In genomic region chr13:45442918-45443535, GRCm38 (mm10) we compare ENCODE assay signal across 9 mouse cellular contexts. TPM values are rescaled to one million over a fixed set of nuclear protein-coding genes. Genes with fewer than 3 reads are reported as not detected.
A peak's percentile ranks its signal among the peaks of the same experiment; 100 is the strongest.
DNase-seq lines count a peak whose midpoint lies in the region; ATAC-seq and TF ChIP-seq lines count a peak whose summit lies in the region.
"Had no signal": no experiment of that assay in that cellular context is flagged by ENCODE, and none has a peak within 500 bp of the region (broad histone marks: within the 10 kb centered on the region; RNA-seq: fewer than 3 reads in every experiment).

No protein-coding gene starts in this region.

- H3K4me1 ChIP-seq in liver, embryonic 14.5 days (replicated peaks; ENCODE audit: control insufficient read depth in 2 of 2, insufficient read depth in 2 of 2, low read length in 1 of 2), result peaks cover 5 to 16% of the 10 kb centered on the region in 2 experiments
- no peaks in the 10 kb centered on the region for H3K4me1 ChIP-seq in midbrain, embryonic 14.5 days (ENCODE audit: control insufficient read depth, insufficient read depth, low read length)
- no peaks in the 10 kb centered on the region for H3K4me1 ChIP-seq in forebrain, postnatal 0 days (ENCODE audit: insufficient read depth)

- 11% methylated on average over 8 of the region's 8 CpGs for WGBS in liver, embryonic 14.5 days (ENCODE audit: insufficient replicate concordance)
- 80% methylated on average over 8 of the region's 8 CpGs for WGBS in midbrain, embryonic 14.5 days
- 74% methylated on average over 8 of the region's 8 CpGs for WGBS in forebrain, postnatal 0 days

- H3K27ac ChIP-seq in gastrocnemius, adult 2 months, result peak overlapping the region; percentile 78
- no peak overlapping the region for H3K27ac ChIP-seq in liver, embryonic 14.5 days
- no peak overlapping the region for H3K27ac ChIP-seq in midbrain, embryonic 14.5 days (replicated peaks; ENCODE audit: low read depth, low read length)
- H3K27ac ChIP-seq in forebrain, postnatal 0 days (ENCODE audit: low read depth, low read length), result no peak overlapping the region
- H3K27ac ChIP-seq: embryonic facial prominence, embryonic 12.5 days had no signal

- intact Hi-C loops in gastrocnemius, adult 2 months (cut with DNase I), result loop anchor here (1.0 to 5.0 kb wide), 4 partner anchors 34 to 412 kb away; partner anchors contain the start of gene Mylip
- intact Hi-C loops in heart, postnatal 14 days (cut with DNase I), result loop anchor here (2.0 to 5.0 kb wide), 3 partner anchors 34 to 412 kb away; partner anchors contain the start of gene Mylip

- TF ChIP-seq EP300 in liver, embryonic 14.5 days (IDR thresholded peaks at IDR 0.05; ENCODE audit: low read depth), result no peak

- TF ChIP-seq CTCF in gastrocnemius, adult 2 months (IDR thresholded peaks at IDR 0.05), result no peak
- no peak for TF ChIP-seq CTCF in liver, embryonic 14.5 days (IDR thresholded peaks at IDR 0.05; ENCODE audit: low read depth)
- TF ChIP-seq CTCF in forebrain, postnatal 0 days (IDR thresholded peaks at IDR 0.05; ENCODE audit: low read depth), result no peak

- no peaks in the 10 kb centered on the region for H3K36me3 ChIP-seq in liver, embryonic 14.5 days (replicated peaks; ENCODE audit: control insufficient read depth, insufficient read depth, low read depth)
- no peaks in the 10 kb centered on the region for H3K36me3 ChIP-seq in splenic B cell, adult 2 months (ENCODE audit: control insufficient read depth, insufficient read depth, low read length, poor library complexity, severe bottlenecking)
- H3K36me3 ChIP-seq in midbrain, embryonic 14.5 days (ENCODE audit: control insufficient read depth, insufficient read depth, low read length), result no peaks in the 10 kb centered on the region
- H3K36me3 ChIP-seq in forebrain, postnatal 0 days (ENCODE audit: insufficient read depth), result no peaks in the 10 kb centered on the region
- H3K36me3 ChIP-seq: embryonic facial prominence, embryonic 12.5 days had no signal

- H3K27me3 ChIP-seq in liver, embryonic 14.5 days (ENCODE audit: control insufficient read depth, insufficient read depth, low read length), result no peaks in the 10 kb centered on the region; the same call in none of the 2 replicates
- H3K27me3 ChIP-seq in splenic B cell, adult 2 months (ENCODE audit: control insufficient read depth, insufficient read depth, low read length, poor library complexity, severe bottlenecking), result no peaks in the 10 kb centered on the region
- H3K27me3 ChIP-seq in midbrain, embryonic 14.5 days (ENCODE audit: control insufficient read depth, insufficient read depth, low read length), result no peaks in the 10 kb centered on the region
- no peaks in the 10 kb centered on the region for H3K27me3 ChIP-seq in forebrain, postnatal 0 days (ENCODE audit: insufficient read depth, low read length)
- H3K27me3 ChIP-seq: embryonic facial prominence, embryonic 12.5 days had no signal

- peak overlapping the region; percentile 4; the same call in 1 of the 2 replicates for H3K4me2 ChIP-seq in liver, embryonic 14.5 days (ENCODE audit: low read depth)
- no peak overlapping the region for H3K4me2 ChIP-seq in midbrain, embryonic 14.5 days (ENCODE audit: low read length)
- H3K4me2 ChIP-seq in forebrain, postnatal 0 days (ENCODE audit: low read depth), result no peak overlapping the region
- H3K4me2 ChIP-seq: embryonic facial prominence, embryonic 12.5 days had no signal

- H3K9me3 ChIP-seq in liver, embryonic 14.5 days (ENCODE audit: control insufficient read depth, low read length), result no peaks in the 10 kb centered on the region
- H3K9me3 ChIP-seq in midbrain, embryonic 14.5 days (ENCODE audit: control insufficient read depth, low read length), result no peaks in the 10 kb centered on the region
- H3K9me3 ChIP-seq in forebrain, postnatal 0 days (ENCODE audit: low read length), result no peaks in the 10 kb centered on the region
- H3K9me3 ChIP-seq: embryonic facial prominence, embryonic 12.5 days had no signal

- no peak; the same call in 1 of the 2 replicates for ATAC-seq in liver, embryonic 14.5 days (ENCODE audit: insufficient read depth)
- ATAC-seq in midbrain, embryonic 14.5 days (ENCODE audit: low FRiP score, low TSS enrichment), result no peak
- ATAC-seq in forebrain, postnatal 0 days, result no peak

- no peak overlapping the region for H3K4me3 ChIP-seq in gastrocnemius, adult 2 months
- no peak overlapping the region for H3K4me3 ChIP-seq in liver, embryonic 14.5 days (ENCODE audit: insufficient read depth in 1 of 2, low read depth in 2 of 2, low read length in 2 of 2)
- H3K4me3 ChIP-seq in midbrain, embryonic 14.5 days (replicated peaks; ENCODE audit: low read depth, low read length), result no peak overlapping the region
- H3K4me3 ChIP-seq in forebrain, postnatal 0 days (ENCODE audit: low read depth, low read length), result no peak overlapping the region
- H3K4me3 ChIP-seq: embryonic facial prominence, embryonic 12.5 days had no signal

- no peak overlapping the region; the same call in 1 of the 2 replicates for H3K9ac ChIP-seq in liver, embryonic 14.5 days (replicated peaks)
- no peak overlapping the region for H3K9ac ChIP-seq in midbrain, embryonic 14.5 days (replicated peaks; ENCODE audit: low read length)
- H3K9ac ChIP-seq in forebrain, postnatal 0 days, result no peak overlapping the region
- H3K9ac ChIP-seq: embryonic facial prominence, embryonic 12.5 days had no signal

- no peak for DNase-seq in gastrocnemius, adult 2 months
- no peak for DNase-seq in gastrocnemius, postnatal 10 days
- DNase-seq in heart, postnatal 14 days, result peak; percentile 9 to 18
- no peak for DNase-seq in liver, embryonic 14.5 days (ENCODE audit: low read depth in 3 of 3, low spot score in 3 of 3)
- peak; percentile 80 for DNase-seq in splenic B cell, adult 2 months (ENCODE audit: low read depth, low spot score)
- no peak for DNase-seq in midbrain, embryonic 14.5 days
- no peak for DNase-seq in ovary, postnatal 36 days (ENCODE audit: low spot score)
- DNase-seq in forebrain, postnatal 0 days, result no peak

RNA-seq across cellular contexts. Expression of gene Mylip, which starts 53.5 kb away (rescaled TPM):
- 10 to 100 TPM in 1 of 2 experiments, 1 to 10 TPM in 1; 8.3 to 18.5 TPM for total RNA-seq in gastrocnemius, adult 2 months (2021)
- total RNA-seq in gastrocnemius, postnatal 10 days (2021), result 1 to 10 TPM; 9.5 to 9.6 TPM
- total RNA-seq in heart, postnatal 14 days (2021), result 10 to 100 TPM; 20.6 to 35.7 TPM
- 6.6 and 8.2 TPM in 2 replicates for polyA plus RNA-seq in liver, embryonic 14.5 days (2012; rRNA removed)
- 3.2 and 3.3 TPM in 2 replicates for polyA plus RNA-seq in liver, embryonic 14.5 days (2014; fragmentation: Nextera tagmentation; extraction: Ambion mirVana)
- polyA plus RNA-seq in midbrain, embryonic 14.5 days (2014; fragmentation: Nextera tagmentation; extraction: Ambion mirVana), result 3.0 and 4.1 TPM in 2 replicates
- total RNA-seq in forebrain, postnatal 0 days (2014; rRNA removed), result 15.6 and 17.9 TPM in 2 replicates
- polyA plus RNA-seq in forebrain, postnatal 0 days (2015; fragmentation: Nextera tagmentation; extraction: Ambion mirVana), result 1.7 and 3.8 TPM in 2 replicates

Comparison
In these comparisons a context has a peak if more than half of its experiments do, and no peak if none do; other contexts are left out.
1. DNase-seq: peak in heart, postnatal 14 days (2 of 2) and splenic B cell, adult 2 months (single experiment); none in gastrocnemius, adult 2 months (single experiment), gastrocnemius, postnatal 10 days (single experiment), liver, embryonic 14.5 days (0 of 3), midbrain, embryonic 14.5 days (single experiment), ovary, postnatal 36 days (single experiment) and forebrain, postnatal 0 days (single experiment).